Mouse (Mus musculus) bone marrow, adult 2 months (tissue): Measurements from ENCODE around the gene Tgfbr3l.

ENCODE experiments used
- CTCF ChIP-seq: fragments of 200-500 bp; IDR thresholded peaks from 2 replicates; pipeline ENCODE4 v1.5.1; 2011; ENCODE audit warnings: low read length, control low read depth; ENCODE audit not compliant: control insufficient read depth, insufficient read depth
- POLR2A ChIP-seq: fragments of 200-500 bp; IDR thresholded peaks from 2 replicates; pipeline ENCODE4 v1.6.1; 2011; ENCODE audit warnings: low read depth, mild to moderate bottlenecking, control low read depth, low read length, borderline replicate concordance; ENCODE audit not compliant: control insufficient read depth

DNA sequence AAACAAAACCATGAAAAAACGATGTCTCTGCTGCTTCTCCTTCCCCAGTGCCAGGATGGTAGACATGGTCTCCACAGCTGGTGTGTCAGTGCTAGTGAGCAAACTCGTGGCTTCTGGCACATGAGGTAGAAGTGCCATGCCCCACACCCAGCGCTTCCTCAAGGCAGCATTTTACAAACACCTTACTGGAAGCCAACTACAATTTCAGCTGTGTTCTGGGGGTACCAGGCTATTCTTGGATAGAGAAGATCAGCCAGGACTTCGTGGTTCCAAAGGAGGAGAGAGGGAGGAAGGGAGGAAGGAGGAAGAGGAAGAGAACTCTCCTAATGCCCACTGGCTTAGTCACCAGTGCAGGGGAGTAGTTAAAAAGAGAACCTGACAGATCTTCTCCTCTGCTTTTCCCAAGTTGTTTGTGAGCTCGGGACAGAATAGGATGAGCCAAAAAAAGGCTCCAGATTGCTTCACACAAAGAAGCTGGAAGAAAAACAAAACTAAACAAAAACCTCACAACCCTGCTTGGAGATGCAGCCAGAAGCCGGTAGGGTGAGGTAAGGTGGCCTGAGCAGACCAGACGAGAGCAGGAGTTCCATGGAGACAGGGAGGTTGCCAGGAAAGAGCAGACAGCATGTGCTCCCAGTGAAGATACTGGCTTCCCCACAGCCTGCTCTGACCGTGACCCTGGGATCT is 15.2 kb downstream of the Tgfbr3l start:
- TF ChIP-seq CTCF (no peak), POLR2A (no peak)
